Mouse (Mus musculus) lung, postnatal 0 days (tissue): ENCODE measurements around the gene Fam19a3. TPM values are rescaled to one million over a fixed set of nuclear protein-coding genes. Genes with fewer than 3 reads are reported as not detected.
"Not testable (repeated sequence)": the region's sequence is repeated elsewhere in the genome, so short reads cannot be mapped to it uniquely, and the experiment has no call there.

ENCODE experiments used
- ATAC-seq: fragments of 200-750 bp; cut with Nextera tagmentation; 2 replicates; pipeline ENCODE4 v1.8.0; 2017; ENCODE audit warnings: moderate library complexity
- DNase-seq: peaks from one replicate; pipeline ENCODE4 v3.0.0-alpha.2; 2016; ENCODE audit warnings: low spot score
- H3K27ac ChIP-seq: fragments of 300-500 bp; sonication (generic); 2 replicates; pipeline ENCODE4 v1.5.1; 2014; ENCODE audit warnings: antibody characterized with exemption, mild to moderate bottlenecking, low read length, mixed read lengths
- H3K27me3 ChIP-seq: fragments of 300-500 bp; sonication (generic); replicated peaks from 2 replicates; pipeline ENCODE4 v1.6.1; 2014; ENCODE audit warnings: low read length, mixed read lengths; ENCODE audit not compliant: insufficient read depth
- H3K36me3 ChIP-seq: fragments of 300-500 bp; sonication (generic); 2 replicates; pipeline ENCODE4 v1.6.1; 2014; ENCODE audit warnings: low read length, mixed read lengths; ENCODE audit not compliant: insufficient read depth
- H3K4me1 ChIP-seq: fragments of 300-500 bp; sonication (generic); 2 replicates; pipeline ENCODE4 v1.6.1; 2014; ENCODE audit warnings: antibody characterized with exemption, low read depth, low read length, mixed read lengths; ENCODE audit not compliant: insufficient read depth
- H3K4me2 ChIP-seq: fragments of 300-500 bp; sonication (generic); replicated peaks from 2 replicates; pipeline ENCODE4 v1.6.1; 2014; ENCODE audit warnings: low read depth, mild to moderate bottlenecking, low read length, moderate library complexity, mixed read lengths
- H3K4me3 ChIP-seq: fragments of 300-500 bp; sonication (generic); 2 replicates; pipeline ENCODE4 v1.5.1; 2014; ENCODE audit warnings: low read depth, low read length
- H3K9ac ChIP-seq: fragments of 300-500 bp; sonication (generic); replicated peaks from 2 replicates; pipeline ENCODE4 v1.6.1; 2014; ENCODE audit warnings: low read depth, mild to moderate bottlenecking
- H3K9me3 ChIP-seq: fragments of 300-500 bp; sonication (generic); 2 replicates; pipeline ENCODE4 v1.6.1; 2016; ENCODE audit warnings: low read length, mixed read lengths
- CTCF ChIP-seq: IDR thresholded peaks from 2 replicates; pipeline ENCODE4 v1.5.1; 2016; ENCODE audit warnings: antibody characterized with exemption, mild to moderate bottlenecking
- EP300 ChIP-seq: IDR thresholded peaks from 2 replicates; pipeline ENCODE4 v1.6.1; 2016; ENCODE audit warnings: antibody characterized with exemption, mild to moderate bottlenecking, control low read depth
- WGBS: fragments of 180-500 bp; shearing (Covaris S2); extraction: QIAGEN DNeasy Blood & Tissue Kit; methylation state at CpG from one replicate; pipeline ENCODE4 v1.1.7; 2014; 5-methylcytosine and 5-hydroxymethylcytosine counted together
- polyA plus RNA-seq: library from polyadenylated mRNA; unstranded; fragments of >200 nt; fragmentation: Nextera tagmentation; extraction: Ambion mirVana; gene quantifications from 2 replicates; pipeline ENCODE4 v1.2.1, GENCODE M21; 2015

The Fam19a3 gene
- polyA plus RNA-seq, 1 experiment from 2014 or later, result 0.02 TPM

GRCm38 (mm10) chr3:104770918-104771317 lies 10.7 kb downstream of the Fam19a3 start:
- Histone ChIP-seq H3K4me3 (no peak overlapping the region), H3K4me1 (no peaks in the 10 kb centered on the region), H3K4me2 (no peak overlapping the region), H3K9me3 (no peaks in the 10 kb centered on the region), H3K27me3 (no peaks in the 10 kb centered on the region), H3K36me3 (no peaks in the 10 kb centered on the region), H3K9ac (no peak overlapping the region), H3K27ac (no peak overlapping the region)
- DNase-seq, result no peak
- no peak for ATAC-seq
- no peak for TF ChIP-seq EP300
- WGBS, result 58% methylated on average over 3 of the region's 3 CpGs

DNA sequence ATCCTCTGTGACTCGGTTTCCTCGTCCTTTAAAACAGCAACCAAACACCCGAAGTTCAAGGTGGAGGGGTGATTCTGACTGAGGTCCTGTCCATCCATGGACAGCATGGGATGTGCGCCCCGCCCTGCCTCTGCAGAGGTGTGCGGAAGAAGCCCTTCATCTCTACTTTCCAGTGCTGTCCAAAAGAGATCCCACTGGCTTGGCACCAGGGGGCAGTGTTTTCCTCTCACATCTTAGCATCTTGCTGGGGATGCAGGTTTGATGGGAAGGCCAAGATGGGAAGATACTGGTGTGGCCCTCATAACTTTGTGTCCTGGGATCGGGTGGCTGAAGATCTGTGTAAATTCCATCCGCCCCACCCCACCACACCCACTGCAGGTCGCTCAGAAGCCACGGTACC lies 11.6 kb downstream of the Fam19a3 start:
- H3K27me3 ChIP-seq, result no peaks in the 10 kb centered on the region
- ATAC-seq (0 out of 2 replicates have a peak, but pooled peaks have one; percentile 30), DNase-seq (peak; percentile 42)
- H3K4me1 ChIP-seq, result no peaks in the 10 kb centered on the region
- no peak overlapping the region for H3K4me2 ChIP-seq
- H3K9me3 ChIP-seq, result no peaks in the 10 kb centered on the region
- H3K4me3 ChIP-seq, result no peak overlapping the region
- TF ChIP-seq EP300 (no peak), CTCF (peak; percentile 84)
- no peak overlapping the region for H3K27ac ChIP-seq
- no peak overlapping the region for H3K9ac ChIP-seq
- H3K36me3 ChIP-seq, result no peaks in the 10 kb centered on the region
- WGBS, result 53% methylated on average over 10 of the region's 10 CpGs

DNA sequence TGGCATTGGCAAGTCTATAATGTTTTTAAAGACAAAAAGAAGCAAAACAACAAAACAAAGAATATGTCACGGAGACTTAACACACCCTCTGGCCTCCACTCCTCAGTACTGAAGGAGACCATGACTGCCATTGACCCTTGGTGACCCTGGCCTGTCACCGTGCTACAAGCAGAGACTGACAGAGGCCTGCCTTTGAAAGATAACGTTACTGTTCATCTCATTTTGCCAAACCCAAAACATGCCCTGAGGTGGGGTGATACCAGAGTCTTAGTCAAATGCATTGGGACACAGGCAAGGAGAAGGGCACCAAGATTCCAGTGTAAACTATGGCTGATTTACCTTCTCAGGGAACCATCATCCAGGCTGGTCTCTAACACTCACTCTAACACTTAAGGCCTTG lies 12.5 kb downstream of the Fam19a3 start:
- Histone ChIP-seq H3K4me3 (no peak overlapping the region), H3K9me3 (no peaks in the 10 kb centered on the region), H3K9ac (no peak overlapping the region), H3K4me2 (no peak overlapping the region), H3K36me3 (no peaks in the 10 kb centered on the region), H3K27ac (no peak overlapping the region), H3K4me1 (no peaks in the 10 kb centered on the region), H3K27me3 (no peaks in the 10 kb centered on the region)
- DNase-seq (no peak), ATAC-seq (no peak)
- TF ChIP-seq CTCF (no peak), EP300 (no peak)
- WGBS, result 47% methylated on average over 3 of the region's 3 CpGs

DNA sequence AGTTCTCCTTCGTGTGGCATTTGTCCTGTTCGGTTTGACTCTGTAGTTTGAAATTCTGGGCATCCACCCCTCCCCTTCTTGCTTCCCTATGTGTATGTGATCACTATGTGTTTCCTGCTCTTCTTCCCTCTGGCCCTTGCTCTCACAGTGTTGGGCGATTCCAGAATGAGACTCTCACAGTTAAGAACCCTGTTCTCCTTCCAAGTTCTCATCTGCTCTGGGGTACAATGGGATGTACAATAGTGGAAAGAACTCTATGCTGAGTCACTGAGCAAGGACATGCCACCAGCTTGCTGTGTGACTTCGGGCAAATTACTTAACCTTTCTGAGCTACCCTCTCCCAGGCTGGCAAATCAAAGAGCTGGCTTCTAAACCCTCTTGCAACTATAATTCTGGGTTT lies 13.9 kb downstream of the Fam19a3 start:
- Histone ChIP-seq H3K4me1 (no peaks in the 10 kb centered on the region), H3K36me3 (no peaks in the 10 kb centered on the region), H3K4me2 (no peak overlapping the region), H3K9ac (no peak overlapping the region), H3K9me3 (no peaks in the 10 kb centered on the region), H3K27ac (no peak overlapping the region), H3K4me3 (no peak overlapping the region), H3K27me3 (no peaks in the 10 kb centered on the region)
- ATAC-seq (no peak), DNase-seq (no peak)
- TF ChIP-seq CTCF (no peak), EP300 (no peak)
- 70% methylated on average over 4 of the region's 4 CpGs for WGBS

DNA sequence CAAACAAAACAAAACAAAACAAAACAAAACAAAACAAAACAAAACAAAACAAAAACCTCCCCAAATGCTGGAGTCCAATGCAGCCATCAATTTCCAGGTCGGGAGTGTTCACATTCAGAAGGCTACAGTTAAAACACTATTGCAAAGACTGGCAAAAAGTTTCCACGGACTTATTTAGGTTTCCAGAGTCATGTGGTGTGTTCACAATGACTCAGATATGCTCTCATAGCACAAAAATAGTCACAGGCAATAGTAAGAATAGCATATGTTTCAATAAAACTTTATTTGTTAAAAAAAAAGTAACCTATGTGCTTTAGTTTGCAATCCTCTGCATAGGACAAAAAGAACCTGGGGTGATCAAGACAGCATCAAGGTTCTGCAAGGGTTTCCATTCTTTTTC lies 14.5 kb downstream of the Fam19a3 start:
- Histone ChIP-seq H3K4me3 (no peak overlapping the region), H3K9me3 (no peaks in the 10 kb centered on the region), H3K9ac (no peak overlapping the region), H3K27ac (no peak overlapping the region), H3K4me2 (no peak overlapping the region), H3K27me3 (no peaks in the 10 kb centered on the region), H3K36me3 (no peaks in the 10 kb centered on the region), H3K4me1 (no peaks in the 10 kb centered on the region)
- TF ChIP-seq CTCF (no peak), EP300 (no peak)
- WGBS, result 53% methylated on average over 2 of the region's 2 CpGs
- DNase-seq (no peak), ATAC-seq (no peak)

- H3K36me3 ChIP-seq, result no peaks in the 10 kb centered on the region
- H3K4me1 ChIP-seq, result no peaks in the 10 kb centered on the region
- 17% methylated on average over 4 of the region's 4 CpGs for WGBS
- no peak for DNase-seq
- no peak overlapping the region for H3K9ac ChIP-seq
- H3K9me3 ChIP-seq, result no peaks in the 10 kb centered on the region
- 0 out of 2 replicates have a peak, but pooled peaks cover 4% of the 10 kb centered on the region for H3K27me3 ChIP-seq
- no peak for TF ChIP-seq EP300
- peak; percentile 67 for TF ChIP-seq CTCF
- H3K4me3 ChIP-seq, result no peak overlapping the region
- no peak overlapping the region for H3K4me2 ChIP-seq
- ATAC-seq, result no peak
- no peak overlapping the region for H3K27ac ChIP-seq
These were observed 16.6 kb downstream of the Fam19a3 start for GRCm38 (mm10) chr3:104765021-104765420.

GRCm38 (mm10) chr3:104762103-104762863 lies 19.4 kb downstream of the Fam19a3 start:
- not testable (repeated sequence) for ATAC-seq, H3K27ac ChIP-seq, H3K27me3 ChIP-seq, DNase-seq, H3K4me3 ChIP-seq, H3K9ac ChIP-seq, H3K36me3 ChIP-seq, H3K9me3 ChIP-seq, H3K4me1 ChIP-seq, H3K4me2 ChIP-seq
- 26% methylated on average over 19 of the region's 20 CpGs for WGBS
